Mouse (Mus musculus) forebrain, embryonic 16.5 days (tissue): ENCODE measurements around the gene Mcm9. TPM values are rescaled to one million over a fixed set of nuclear protein-coding genes. Genes with fewer than 3 reads are reported as not detected.
"Not testable (repeated sequence)": the region's sequence is repeated elsewhere in the genome, so short reads cannot be mapped to it uniquely, and the experiment has no call there.

Experiments
- ATAC-seq: fragments of 200-750 bp; cut with Nextera tagmentation; 2 replicates; pipeline ENCODE4 v1.8.0; 2017; ENCODE audit warnings: mild to moderate bottlenecking, moderate library complexity
- H3K27ac ChIP-seq: fragments of 300-500 bp; sonication (generic); 2 replicates; pipeline ENCODE4 v1.5.1; 2014; ENCODE audit warnings: low read length, control low read depth
- H3K27me3 ChIP-seq: fragments of 300-500 bp; sonication (generic); replicated peaks from 2 replicates; pipeline ENCODE4 v1.6.1; 2014; ENCODE audit warnings: low read length; ENCODE audit not compliant: control insufficient read depth, insufficient read depth
- H3K36me3 ChIP-seq: fragments of 300-500 bp; sonication (generic); 2 replicates; pipeline ENCODE4 v1.6.1; 2014; ENCODE audit not compliant: control insufficient read depth, insufficient read depth
- H3K4me1 ChIP-seq: fragments of 300-500 bp; sonication (generic); replicated peaks from 2 replicates; pipeline ENCODE4 v1.6.1; 2014; ENCODE audit warnings: low read length; ENCODE audit not compliant: control insufficient read depth, insufficient read depth
- H3K4me2 ChIP-seq: fragments of 300-500 bp; sonication (generic); 2 replicates; pipeline ENCODE4 v1.6.1; 2014; ENCODE audit warnings: mild to moderate bottlenecking, low read length, control low read depth
- H3K4me3 ChIP-seq: fragments of 300-500 bp; sonication (generic); replicated peaks from 2 replicates; pipeline ENCODE4 v1.5.1; 2014; ENCODE audit warnings: mild to moderate bottlenecking, low read length, control low read depth
- H3K9ac ChIP-seq: fragments of 300-500 bp; sonication (generic); replicated peaks from 2 replicates; pipeline ENCODE4 v1.6.1; 2014; ENCODE audit warnings: low read depth, low read length, control low read depth
- H3K9me3 ChIP-seq: fragments of 300-500 bp; sonication (generic); 2 replicates; pipeline ENCODE4 v1.6.1; 2016; ENCODE audit warnings: low read length; ENCODE audit not compliant: control insufficient read depth
- WGBS: fragments of 180-500 bp; shearing (Covaris S2); extraction: QIAGEN DNeasy Blood & Tissue Kit; methylation state at CpG from one replicate; pipeline ENCODE4 v1.1.7; 2014; 5-methylcytosine and 5-hydroxymethylcytosine counted together
- polyA plus RNA-seq: library from polyadenylated mRNA; unstranded; fragments of >200 nt; fragmentation: Nextera tagmentation; extraction: Ambion mirVana; gene quantifications from 2 replicates; pipeline ENCODE4 v1.2.1, GENCODE M21; 2015

Gene Mcm9
- polyA plus RNA-seq: 6.1 and 8.2 TPM in 2 replicates

DNA sequence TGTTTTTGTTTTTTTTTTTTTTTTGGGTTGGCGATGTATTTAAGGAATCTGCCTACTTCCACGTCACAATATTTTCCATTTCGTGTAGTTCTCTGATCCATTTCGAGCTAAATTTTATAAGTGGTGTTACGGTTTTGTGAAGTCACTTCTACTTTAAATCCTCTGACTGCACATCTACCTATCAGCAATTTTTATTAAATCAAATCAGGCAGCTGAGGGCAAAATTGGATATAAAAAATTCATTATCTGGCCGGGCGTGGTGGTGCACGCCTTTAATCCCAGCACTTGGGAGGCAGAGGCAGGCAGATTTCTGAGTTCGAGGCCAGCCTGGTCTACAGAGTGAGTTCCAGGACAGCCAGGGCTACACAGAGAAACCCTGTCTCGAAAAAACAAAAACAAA lies at the start of gene Mcm9:
TSS of gene Mcm9 (minus strand) at position 101 of the 400 bp plus-strand sequence.
- ATAC-seq, H3K9me3 ChIP-seq: not testable (repeated sequence)
- WGBS: 58% methylated on average over 10 of the region's 10 CpGs

DNA sequence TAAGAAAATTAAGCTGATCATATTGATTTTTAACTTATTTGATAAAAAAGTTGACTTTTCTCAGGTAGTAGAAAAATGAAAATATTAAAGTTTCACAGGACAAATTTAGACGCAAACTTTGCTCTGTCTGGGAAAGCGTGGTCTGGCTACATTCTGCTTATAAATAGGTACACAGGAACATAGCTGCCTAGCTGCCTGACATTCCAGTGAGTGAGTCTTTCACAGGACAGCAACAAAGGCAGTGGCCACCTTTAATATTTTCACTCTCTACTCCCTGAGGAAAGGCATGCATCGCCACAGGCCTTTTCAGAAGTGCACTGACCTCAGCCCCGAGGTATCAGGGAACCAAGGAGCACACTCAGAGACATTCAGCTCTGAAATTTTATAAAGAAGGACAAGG lies 31.5 kb upstream of the Mcm9 start:
- 81% methylated on average over 4 of the region's 4 CpGs for WGBS

More for the DNA sequence above, at the start of gene Mcm9:
- peak within 1 kb of the TSS; percentile 82 for H3K4me3 ChIP-seq
- peak within 1 kb of the TSS; percentile 55 for H3K4me2 ChIP-seq
- H3K9ac ChIP-seq: peak within 1 kb of the TSS; percentile 63
- H3K27me3 ChIP-seq, H3K36me3 ChIP-seq, H3K4me1 ChIP-seq: not testable (repeated sequence)
- H3K27ac ChIP-seq: peak within 1 kb of the TSS; percentile 87

DNA sequence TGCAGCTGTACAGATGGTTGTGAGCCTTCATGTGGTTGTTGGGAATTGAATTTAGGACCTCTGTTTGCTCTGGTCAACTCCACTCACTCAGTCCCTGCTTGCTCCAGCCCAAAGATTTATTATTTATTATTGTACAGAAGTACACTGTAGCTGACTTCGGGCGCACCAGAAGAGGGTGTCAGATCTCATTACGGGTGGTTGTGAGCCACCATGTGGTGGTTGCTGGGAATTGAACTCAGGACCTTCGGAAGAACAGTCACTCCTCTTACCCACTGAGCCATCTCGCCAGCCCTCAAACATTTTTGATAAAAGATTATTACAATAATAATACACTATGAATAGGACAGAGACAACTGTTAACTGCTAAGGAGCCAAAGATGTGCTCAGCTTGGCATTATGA lies 24.0 kb upstream of the Mcm9 start:
- not testable (repeated sequence) for H3K9me3 ChIP-seq, H3K4me1 ChIP-seq, H3K4me2 ChIP-seq, H3K27ac ChIP-seq, ATAC-seq, H3K4me3 ChIP-seq, H3K36me3 ChIP-seq, H3K27me3 ChIP-seq, H3K9ac ChIP-seq
- WGBS: 90% methylated on average over 5 of the region's 5 CpGs

More for the DNA sequence above, 31.5 kb upstream of the Mcm9 start:
- Histone ChIP-seq H3K27ac (no peak overlapping the region), H3K36me3 (no peaks in the 10 kb centered on the region), H3K4me1 (no peaks in the 10 kb centered on the region), H3K9me3 (no peaks in the 10 kb centered on the region), H3K4me3 (no peak overlapping the region), H3K27me3 (no peaks in the 10 kb centered on the region), H3K4me2 (no peak overlapping the region), H3K9ac (no peak overlapping the region)
- ATAC-seq: no peak

DNA sequence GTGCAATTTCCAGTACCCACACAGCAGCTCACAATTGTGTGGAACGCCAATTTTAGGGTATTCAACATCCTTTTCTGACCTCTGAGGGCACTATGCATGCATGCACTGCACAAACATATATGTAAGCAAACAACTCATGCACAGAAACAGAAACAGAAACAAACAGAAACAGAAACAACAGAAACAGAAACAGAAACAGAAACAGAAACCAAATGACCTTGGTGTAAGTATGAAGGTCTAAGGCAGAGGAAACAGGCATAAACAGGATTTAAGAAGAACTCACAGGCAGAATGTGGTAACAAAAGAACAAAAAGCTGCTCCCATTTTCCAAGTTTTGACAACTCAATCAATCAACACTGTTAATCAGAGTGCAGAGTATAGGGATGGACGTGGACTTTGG lies 20.4 kb upstream of the Mcm9 start:
- no peak overlapping the region for H3K27ac ChIP-seq
- H3K4me1 ChIP-seq: no peaks in the 10 kb centered on the region
- H3K27me3 ChIP-seq: no peaks in the 10 kb centered on the region
- no peak overlapping the region for H3K4me3 ChIP-seq
- WGBS: 86% methylated on average over 2 of the region's 2 CpGs
- ATAC-seq: no peak
- H3K9me3 ChIP-seq: no peaks in the 10 kb centered on the region
- no peaks in the 10 kb centered on the region for H3K36me3 ChIP-seq
- no peak overlapping the region for H3K4me2 ChIP-seq
- no peak overlapping the region for H3K9ac ChIP-seq

DNA sequence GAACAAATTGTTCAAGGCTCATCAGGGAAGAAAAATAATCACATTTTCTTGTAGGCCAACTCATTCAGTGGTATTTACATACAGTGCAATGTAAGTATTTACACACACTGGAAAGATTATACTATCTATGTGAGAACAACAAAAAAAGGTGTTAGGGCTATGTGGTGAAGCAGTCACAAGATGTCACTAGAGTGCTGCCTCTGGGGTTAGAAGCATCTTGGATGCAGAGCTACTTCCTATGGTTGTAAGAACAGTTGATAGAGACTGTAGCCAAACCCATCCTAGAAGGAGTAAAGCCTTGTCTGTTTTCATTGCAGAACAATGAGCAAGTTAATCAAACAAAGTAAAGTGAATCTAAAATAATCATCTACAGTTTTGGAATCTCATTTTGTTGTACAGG lies 11.3 kb upstream of the Mcm9 start:
- no peak overlapping the region for H3K4me3 ChIP-seq
- H3K9ac ChIP-seq: no peak overlapping the region
- H3K27ac ChIP-seq: no peak overlapping the region
- no peaks in the 10 kb centered on the region for H3K27me3 ChIP-seq
- H3K4me1 ChIP-seq: no peaks in the 10 kb centered on the region
- ATAC-seq: peak; percentile 84
- no peak overlapping the region for H3K4me2 ChIP-seq
- no peaks in the 10 kb centered on the region for H3K9me3 ChIP-seq
- no peaks in the 10 kb centered on the region for H3K36me3 ChIP-seq

- H3K4me2 ChIP-seq: no peak overlapping the region
- ATAC-seq: no peak
- H3K4me3 ChIP-seq: no peak overlapping the region
- H3K27ac ChIP-seq: no peak overlapping the region
- H3K9ac ChIP-seq: no peak overlapping the region
- no peaks in the 10 kb centered on the region for H3K27me3 ChIP-seq
- WGBS: 91% methylated on average over 13 of the region's 13 CpGs
- H3K9me3 ChIP-seq: no peaks in the 10 kb centered on the region
- H3K36me3 ChIP-seq: no peaks in the 10 kb centered on the region
- H3K4me1 ChIP-seq: no peaks in the 10 kb centered on the region
These were observed 5.2 kb upstream of the Mcm9 start for GRCm38 (mm10) chr10:53635246-53635971.

DNA sequence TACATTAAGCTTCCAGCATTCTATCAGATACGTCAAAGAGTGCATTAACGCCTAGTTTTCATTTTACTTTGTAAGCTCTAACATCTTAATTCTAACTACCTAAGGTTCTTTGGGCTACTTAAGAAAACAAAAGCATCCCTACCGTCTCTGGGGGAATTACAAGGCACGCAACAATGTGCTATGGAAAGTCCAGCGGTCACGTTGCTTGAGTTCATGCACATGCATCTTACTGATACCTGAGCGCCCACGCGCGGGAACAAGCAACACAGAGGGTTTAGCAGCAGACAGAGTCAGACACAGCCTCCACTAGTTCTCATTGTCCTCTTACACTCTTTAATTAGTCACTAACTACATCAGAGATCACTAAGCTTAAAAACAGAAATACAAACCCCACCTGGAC lies 3.9 kb upstream of the Mcm9 start:
- Histone ChIP-seq H3K27ac (no peak overlapping the region), H3K4me2 (no peak overlapping the region), H3K9me3 (no peaks in the 10 kb centered on the region), H3K4me3 (no peak overlapping the region), H3K36me3 (no peaks in the 10 kb centered on the region), H3K9ac (no peak overlapping the region), H3K4me1 (no peaks in the 10 kb centered on the region), H3K27me3 (no peaks in the 10 kb centered on the region)
- 69% methylated on average over 10 of the region's 10 CpGs for WGBS
- no peak for ATAC-seq

GRCm38 (mm10) chr10:53629918-53630250 lies 355 bp downstream of the Mcm9 start:
- WGBS: 0% methylated on average over 35 of the region's 35 CpGs
- Histone ChIP-seq H3K9ac (peak overlapping the region; percentile 63), H3K27me3 (no peaks in the 10 kb centered on the region), H3K27ac (peak overlapping the region; percentile 87), H3K4me3 (peak overlapping the region; percentile 82), H3K4me1 (no peaks in the 10 kb centered on the region), H3K9me3 (no peaks in the 10 kb centered on the region), H3K36me3 (no peaks in the 10 kb centered on the region), H3K4me2 (peak overlapping the region; percentile 55)
- peak; percentile 96 for ATAC-seq

DNA sequence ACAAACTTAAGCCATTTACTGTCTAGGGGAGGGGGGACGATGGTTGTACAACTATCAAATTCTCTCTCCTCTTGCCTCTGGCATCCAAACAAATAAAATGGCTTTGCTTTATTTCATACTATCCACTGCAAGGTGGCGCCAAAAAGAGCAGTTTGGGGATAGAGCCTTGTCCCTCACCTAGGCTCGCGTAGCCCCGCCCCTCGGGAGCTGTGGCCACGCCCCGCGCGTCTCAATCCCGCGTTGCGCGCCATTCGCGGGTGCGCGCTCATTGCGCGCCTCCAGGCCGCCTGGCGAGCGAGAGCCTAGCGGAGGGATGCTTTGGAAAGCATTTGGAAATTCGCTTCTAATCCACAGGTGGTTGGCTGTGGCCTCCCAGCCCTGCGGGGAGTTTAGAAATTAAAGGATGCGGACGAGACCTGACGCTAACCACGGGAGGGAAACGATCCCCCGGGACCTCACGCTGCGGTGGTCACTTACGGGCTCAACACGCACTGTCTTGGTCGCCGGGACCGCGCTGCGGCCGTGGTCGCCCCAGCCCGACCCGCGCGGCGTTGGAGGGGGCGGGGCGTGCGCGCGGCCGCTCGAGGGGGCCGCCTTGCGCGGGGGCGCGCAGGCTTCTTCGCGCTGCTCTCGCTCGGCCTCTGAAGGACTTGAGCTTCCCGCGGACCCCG lies 857 bp downstream of the Mcm9 start:
- H3K4me1 ChIP-seq: no peaks in the 10 kb centered on the region
- H3K36me3 ChIP-seq: no peaks in the 10 kb centered on the region
- H3K9me3 ChIP-seq: no peaks in the 10 kb centered on the region
- peak; percentile 76 for ATAC-seq
- under 1% methylated on average over 59 of the region's 67 CpGs for WGBS
- H3K27me3 ChIP-seq: no peaks in the 10 kb centered on the region
- H3K27ac ChIP-seq: peak overlapping the region; percentile 87
- peak overlapping the region; percentile 63 for H3K9ac ChIP-seq
- H3K4me3 ChIP-seq: peak overlapping the region; percentile 82
- peak overlapping the region; percentile 55 for H3K4me2 ChIP-seq
